Mouse (Mus musculus) left cerebral cortex, adult 2 months (tissue): ENCODE measurements around the gene Nlgn1. TPM values are rescaled to one million over a fixed set of nuclear protein-coding genes. Genes with fewer than 3 reads are reported as not detected.

Source experiments
- DNase-seq, 2 experiments: peaks; one replicate each; pipeline ENCODE4 v3.0.0; 2021 to 2022; ENCODE audit warnings: low spot score in 2 of 2, mixed read lengths in 1 of 2; ENCODE audit errors: extremely low spot score in 1 of 2
- H3K27ac ChIP-seq: fragments of 200-600 bp; 2 replicates; pipeline ENCODE4 v1.8.1; 2022
- H3K4me3 ChIP-seq: fragments of 200-600 bp; 2 replicates; pipeline ENCODE4 v1.8.1; 2022
- CTCF ChIP-seq: fragments of 200-600 bp; IDR thresholded peaks from 2 replicates; pipeline ENCODE4 v1.8.1; 2022; ENCODE audit warnings: antibody characterized with exemption, mild to moderate bottlenecking, moderate library complexity
- intact Hi-C: fragments of 180-260 bp; cut with DNase I; formaldehyde crosslinking; loops from one replicate; pipeline ENCODE4 v1.15.1; 2025
- total RNA-seq, 2 experiments: library from RNA; stranded (reverse); gene quantifications; 2 replicates each; pipeline ENCODE4 v1.2.3; 2021

Nlgn1 gene
- total RNA-seq, 2 experiments from 2014 or later: 108 to 114 TPM

GRCm38 (mm10) chr3:25897456-25897855, 434.8 kb downstream of the Nlgn1 start:
- no peak for TF ChIP-seq CTCF
- intact Hi-C loops: no loop called here
- Histone ChIP-seq H3K27ac (no peak overlapping the region), H3K4me3 (no peak overlapping the region)
- no peak for DNase-seq

DNA sequence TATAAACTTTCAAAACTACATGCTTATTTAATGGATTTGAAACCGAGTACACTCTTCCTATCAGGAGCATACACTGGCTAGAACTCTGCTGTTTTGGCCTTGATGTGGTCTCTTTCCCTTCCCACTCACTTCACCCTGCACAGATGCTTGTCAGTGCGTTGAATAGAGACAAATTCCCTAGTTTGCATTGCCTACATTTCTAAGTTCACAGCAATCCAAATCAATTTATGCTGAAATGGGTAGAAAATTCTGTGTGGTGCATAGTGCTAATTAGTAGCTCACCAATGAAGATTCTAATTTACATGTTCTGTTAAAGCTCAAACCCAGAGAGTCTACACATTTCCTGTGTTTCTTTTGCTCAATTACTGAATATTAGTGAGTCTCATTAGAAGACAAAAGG, 447.5 kb downstream of the Nlgn1 start:
- H3K4me3 ChIP-seq: no peak overlapping the region
- intact Hi-C loops: no loop called here
- H3K27ac ChIP-seq: no peak overlapping the region
- DNase-seq: no peak
- no peak for TF ChIP-seq CTCF

DNA sequence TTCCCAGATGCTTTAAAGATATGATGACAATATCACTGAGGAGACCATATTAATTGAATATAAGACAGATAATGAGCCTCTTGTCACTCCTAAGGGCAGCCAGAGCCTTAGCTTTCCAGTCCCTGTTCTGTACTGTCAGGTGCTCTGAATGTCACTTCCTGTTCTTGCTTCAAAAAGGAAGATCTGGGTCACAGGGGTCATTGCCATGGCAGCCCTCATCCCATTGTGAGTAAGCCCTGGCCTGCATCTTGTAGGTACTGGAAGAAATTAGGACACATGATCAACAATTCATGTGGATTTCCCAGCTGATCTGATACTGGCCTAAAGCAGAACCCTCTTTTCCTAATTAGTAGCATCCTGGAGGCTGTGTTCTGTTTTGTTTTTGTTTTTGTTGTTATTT, 463.1 kb downstream of the Nlgn1 start:
- TF ChIP-seq CTCF: no peak
- intact Hi-C loops: no loop called here
- Histone ChIP-seq H3K27ac (no peak overlapping the region), H3K4me3 (no peak overlapping the region)
- DNase-seq: no peak

- Histone ChIP-seq H3K27ac (no peak overlapping the region), H3K4me3 (no peak overlapping the region)
- DNase-seq: no peak
- intact Hi-C loops: no loop called here
- no peak for TF ChIP-seq CTCF
These were observed 473.9 kb downstream of the Nlgn1 start for GRCm38 (mm10) chr3:25858384-25858783.

- H3K27ac ChIP-seq: no peak overlapping the region
These were observed 487.4 kb downstream of the Nlgn1 start for GRCm38 (mm10) chr3:25844686-25845462.

GRCm38 (mm10) chr3:25830237-25830636, 502.0 kb downstream of the Nlgn1 start:
- no peak for TF ChIP-seq CTCF
- no peak for DNase-seq
- intact Hi-C loops: no loop called here
- no peak overlapping the region for H3K4me3 ChIP-seq
- no peak overlapping the region for H3K27ac ChIP-seq

More at GRCm38 (mm10) chr3:25844686-25845462, 487.4 kb downstream of the Nlgn1 start:
- intact Hi-C loops: no loop called here
- DNase-seq: no peak
- no peak overlapping the region for H3K4me3 ChIP-seq
- TF ChIP-seq CTCF: no peak

DNA sequence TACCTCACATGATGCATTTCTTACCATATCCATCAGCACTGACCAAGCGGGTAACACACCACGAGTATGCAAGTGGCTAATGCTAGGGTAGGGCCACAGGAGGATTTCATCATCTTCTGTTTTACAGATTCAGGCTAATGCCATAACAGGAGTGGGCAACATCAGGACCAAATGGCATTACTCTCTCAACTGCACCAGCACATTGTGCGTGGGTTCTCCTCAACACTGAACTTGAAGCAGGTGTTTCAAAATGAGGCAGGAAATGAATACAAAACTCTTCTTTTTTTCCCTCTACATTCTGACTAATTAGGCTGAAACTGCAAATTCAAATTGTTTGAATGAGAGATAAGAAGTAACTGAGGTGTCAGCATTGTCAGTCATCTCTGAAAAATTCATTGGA, 518.9 kb downstream of the Nlgn1 start:
- no peak for DNase-seq
- Histone ChIP-seq H3K4me3 (no peak overlapping the region), H3K27ac (no peak overlapping the region)
- intact Hi-C loops: no loop called here
- TF ChIP-seq CTCF: no peak

- DNase-seq: peak in 1 of 2 experiments; percentile 32
- no peak for TF ChIP-seq CTCF
- intact Hi-C loops: no loop called here
- H3K27ac ChIP-seq: no peak overlapping the region; the same call in 1 of the 2 replicates
- H3K4me3 ChIP-seq: no peak overlapping the region
These were observed 524.7 kb downstream of the Nlgn1 start for GRCm38 (mm10) chr3:25807559-25807958.

DNA sequence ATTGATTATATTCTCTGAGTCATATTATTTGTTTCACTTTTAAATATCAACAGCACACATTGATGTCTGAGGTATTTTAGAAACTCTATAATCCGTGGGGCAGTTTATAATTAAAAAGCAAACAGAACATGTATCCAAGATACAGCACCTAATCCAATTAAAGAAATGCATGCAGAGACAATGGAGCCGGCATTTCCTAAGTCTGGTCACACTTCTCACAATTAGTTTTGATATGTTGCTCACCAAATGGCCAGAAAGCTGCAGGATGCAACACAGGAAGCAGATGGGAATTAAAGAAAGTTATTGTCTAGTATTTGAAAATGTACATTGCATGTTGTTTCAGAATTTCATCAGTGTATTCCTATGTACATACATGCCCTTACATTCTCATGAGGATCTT, 550.6 kb downstream of the Nlgn1 start:
- no peak for TF ChIP-seq CTCF
- no peak for DNase-seq

DNA sequence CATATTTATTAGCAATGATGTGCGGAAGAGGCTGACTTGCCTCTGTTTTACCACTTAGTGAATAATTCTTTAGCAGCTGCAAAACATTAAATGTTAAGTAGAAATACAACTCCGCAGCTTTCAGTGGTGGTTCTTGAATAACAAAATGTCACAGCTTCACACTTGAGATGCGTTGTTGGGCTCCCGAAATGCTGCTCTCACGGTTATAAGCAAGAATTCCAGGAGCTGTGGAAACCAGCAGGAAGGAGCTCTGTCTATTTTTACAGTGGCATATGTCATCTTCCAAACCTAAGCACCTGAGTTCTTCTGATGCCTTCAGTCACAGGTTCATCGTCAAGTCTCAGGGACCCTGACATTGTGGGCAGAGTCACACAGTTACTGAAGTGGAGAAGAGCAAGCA, 556.8 kb downstream of the Nlgn1 start:
- Histone ChIP-seq H3K27ac (no peak overlapping the region), H3K4me3 (no peak overlapping the region)
- no peak for TF ChIP-seq CTCF
- DNase-seq: no peak
- intact Hi-C loops: no loop called here

More for the DNA sequence above, 550.6 kb downstream of the Nlgn1 start:
- no peak overlapping the region for H3K4me3 ChIP-seq
- intact Hi-C loops: no loop called here
- no peak overlapping the region for H3K27ac ChIP-seq

DNA sequence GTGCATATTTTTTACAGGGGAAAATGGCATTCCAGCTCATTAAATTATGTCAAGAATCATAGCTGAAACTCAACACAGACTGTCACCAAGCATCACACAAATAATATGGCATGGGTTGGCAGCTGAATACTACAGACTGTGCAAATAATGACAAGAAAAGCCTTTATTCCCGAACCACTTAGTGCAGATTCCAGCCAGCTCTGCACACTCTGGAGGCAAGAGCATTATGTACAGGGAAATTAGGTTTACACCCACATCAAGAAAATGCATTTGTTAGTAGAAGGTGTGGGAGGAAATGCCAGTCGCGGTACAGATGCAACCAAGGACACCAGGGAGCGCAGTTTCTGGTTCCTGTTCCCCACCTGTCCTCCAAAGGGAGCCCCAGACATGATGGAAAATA, 558.4 kb downstream of the Nlgn1 start:
- H3K27ac ChIP-seq: peak overlapping the region; percentile 63; the same call in 1 of the 2 replicates
- peak; percentile 29 to 43 for DNase-seq
- peak; percentile 33 for TF ChIP-seq CTCF
- no peak overlapping the region for H3K4me3 ChIP-seq
- intact Hi-C loops: no loop called here

- no peak for TF ChIP-seq CTCF
- DNase-seq: no peak
- H3K4me3 ChIP-seq: no peak overlapping the region
- intact Hi-C loops: no loop called here
- H3K27ac ChIP-seq: peak overlapping the region; percentile 33; the same call in 1 of the 2 replicates
These were observed 558.8 kb downstream of the Nlgn1 start for GRCm38 (mm10) chr3:25773467-25773866.

GRCm38 (mm10) chr3:25763689-25764088, 568.6 kb downstream of the Nlgn1 start:
- intact Hi-C loops: no loop called here
- no peak for TF ChIP-seq CTCF
- Histone ChIP-seq H3K27ac (no peak overlapping the region; the same call in 1 of the 2 replicates), H3K4me3 (no peak overlapping the region)
- DNase-seq: no peak
